Mouse (Mus musculus): ENCODE results near the gene Mrpl1.

The Mrpl1 gene

DNA sequence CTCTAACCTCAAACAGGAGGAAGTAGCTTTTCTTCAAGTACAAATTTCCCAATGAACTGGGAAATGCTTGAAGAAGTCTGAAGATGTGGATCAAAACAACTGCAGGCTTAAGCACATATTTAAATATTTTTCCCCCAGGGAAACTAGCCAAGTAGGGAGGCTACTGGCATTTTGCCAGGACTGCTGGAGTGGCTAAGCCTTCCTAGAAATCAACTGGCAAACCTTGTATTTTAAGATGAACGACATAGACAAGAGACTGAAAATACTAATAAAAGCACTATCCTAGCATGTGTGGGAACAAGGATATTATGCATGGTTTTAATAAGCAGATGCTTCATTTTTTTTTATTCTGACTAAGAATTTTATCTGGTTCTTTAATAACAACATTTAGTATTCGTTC lies 2.4 kb upstream of the Mrpl1 start:
- peak in 1 of 2 experiments; percentile 18 for DNase-seq (ENCODE audit: low spot score in 2 of 2)

DNA sequence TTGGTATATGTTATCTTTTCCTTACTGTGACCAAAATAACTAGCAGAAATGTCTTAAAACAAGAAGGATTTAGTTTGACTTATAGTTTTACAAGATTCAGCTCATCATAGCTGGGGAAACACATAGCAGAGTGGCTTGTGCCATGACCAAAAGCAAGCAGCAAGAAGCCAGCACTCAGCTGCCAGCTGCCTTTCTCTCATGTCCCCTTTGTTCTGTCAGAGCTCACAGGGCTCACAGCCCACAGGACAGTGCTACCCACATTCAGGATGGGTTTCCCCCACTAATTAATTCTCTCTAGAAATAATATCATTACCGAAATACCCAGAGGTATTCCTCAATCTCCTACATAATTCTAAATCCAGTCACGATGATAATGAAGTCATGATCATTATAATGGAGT lies 1.8 kb upstream of the Mrpl1 start:
- no peak for DNase-seq (ENCODE audit: low spot score in 2 of 2)

GRCm38 (mm10) chr5:96208543-96208942 lies 750 bp upstream of the Mrpl1 start:
- no peak for DNase-seq (ENCODE audit: low spot score in 2 of 2)

DNA sequence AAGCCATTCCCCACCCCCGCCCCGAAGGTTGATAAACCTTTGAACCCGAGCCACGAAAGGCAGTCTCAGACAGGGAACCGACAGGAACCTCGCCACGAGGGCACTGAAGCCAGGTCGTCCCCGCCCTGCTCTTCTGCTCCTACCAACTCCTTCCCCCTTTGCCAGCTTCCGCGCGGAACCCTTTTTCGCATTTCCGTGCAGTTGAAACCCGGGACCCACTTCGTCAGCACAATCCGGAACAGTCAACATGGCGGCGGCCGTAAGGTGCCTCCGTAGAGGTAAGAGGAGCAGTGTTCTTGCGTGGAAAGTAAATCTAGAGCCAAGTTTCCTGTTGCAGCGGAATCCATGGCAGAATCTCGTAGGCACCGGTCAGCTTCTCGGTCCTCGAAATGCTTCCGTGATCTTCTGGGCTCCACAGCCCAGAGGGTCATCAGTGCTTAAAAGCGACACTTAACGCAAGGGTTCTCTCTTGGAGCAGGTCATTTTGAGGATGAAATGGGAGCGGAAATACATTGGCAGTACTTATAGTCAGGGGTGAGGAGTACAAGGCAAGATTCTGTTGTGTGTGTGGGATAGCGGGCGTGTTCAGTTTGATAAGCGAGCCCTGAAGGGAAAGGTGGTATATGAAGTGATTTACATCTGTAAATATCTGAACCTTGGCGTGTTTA lies 757 bp downstream of the Mrpl1 start:
- DNase-seq (ENCODE audit: low spot score in 2 of 2), result peak; percentile 89 to 92

GRCm38 (mm10) chr5:96218648-96219047 lies 9.4 kb downstream of the Mrpl1 start:
- no peak for DNase-seq (ENCODE audit: low spot score in 2 of 2)

- no peak for DNase-seq (ENCODE audit: low spot score in 2 of 2)
Measured at GRCm38 (mm10) chr5:96219512-96219911, 10.2 kb downstream of the Mrpl1 start.

- no peak for DNase-seq (ENCODE audit: low spot score in 2 of 2)
Measured at GRCm38 (mm10) chr5:96221298-96221697, 12.0 kb downstream of the Mrpl1 start.

DNA sequence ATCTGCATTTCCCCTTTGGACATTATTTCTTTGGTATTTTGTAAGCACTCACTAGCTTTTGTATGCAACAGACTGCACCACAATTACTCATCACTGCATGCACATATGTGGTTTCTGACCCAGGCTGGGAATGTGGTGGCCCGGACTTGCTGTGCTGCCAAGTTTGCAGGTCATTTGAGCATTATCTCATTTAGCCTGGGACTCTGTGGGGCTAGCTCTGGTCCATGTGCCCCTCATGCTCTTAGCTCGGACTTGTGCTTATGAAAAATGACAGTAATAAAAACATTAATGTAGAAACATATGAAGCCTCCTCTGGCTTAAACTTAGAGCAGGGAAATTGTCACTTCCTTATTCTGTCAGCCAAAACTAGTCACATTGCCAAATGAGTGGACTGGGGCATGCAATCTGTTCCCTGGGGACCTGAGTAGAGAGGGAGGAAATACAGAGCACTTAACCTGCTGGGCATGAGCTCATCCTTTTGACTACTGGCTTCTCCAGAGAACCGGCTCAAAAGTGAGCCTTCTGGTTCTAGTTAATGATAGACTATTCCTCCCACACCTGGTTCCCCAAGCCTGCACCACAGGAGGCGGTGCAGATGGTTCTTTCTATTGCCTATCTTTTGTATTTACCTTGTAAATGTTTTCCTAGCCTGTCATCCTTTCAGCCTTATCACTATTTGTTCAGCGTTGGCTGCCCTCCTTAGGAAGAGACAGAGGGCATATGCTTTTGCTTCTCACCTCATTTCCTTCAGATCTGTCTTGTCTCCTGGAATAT lies 12.7 kb downstream of the Mrpl1 start:
- peak in 1 of 2 experiments; percentile 29 for DNase-seq (ENCODE audit: low spot score in 2 of 2)

DNA sequence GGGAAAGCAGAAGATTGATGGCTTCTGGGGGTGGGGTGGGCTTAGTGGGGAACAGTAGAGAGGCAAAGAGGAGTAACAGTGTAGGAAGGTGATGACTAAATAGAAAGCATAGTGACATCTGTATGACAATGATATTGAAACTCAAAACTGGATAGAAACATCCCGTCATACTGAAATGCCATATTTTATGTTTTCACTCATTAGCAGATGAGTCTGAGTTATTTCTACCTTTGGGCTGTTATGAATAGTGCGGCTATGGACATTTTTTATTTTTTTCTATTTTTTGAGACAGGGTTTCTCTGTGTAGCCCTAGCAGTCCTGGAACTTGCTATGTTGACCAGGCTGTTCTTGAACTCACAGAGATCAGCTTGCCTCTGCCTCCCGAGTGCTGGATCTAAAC lies 13.7 kb downstream of the Mrpl1 start:
- no peak for DNase-seq (ENCODE audit: low spot score in 2 of 2)

- DNase-seq (ENCODE audit: low spot score in 2 of 2), result no peak
Measured at GRCm38 (mm10) chr5:96226490-96226889, 17.2 kb downstream of the Mrpl1 start.

DNA sequence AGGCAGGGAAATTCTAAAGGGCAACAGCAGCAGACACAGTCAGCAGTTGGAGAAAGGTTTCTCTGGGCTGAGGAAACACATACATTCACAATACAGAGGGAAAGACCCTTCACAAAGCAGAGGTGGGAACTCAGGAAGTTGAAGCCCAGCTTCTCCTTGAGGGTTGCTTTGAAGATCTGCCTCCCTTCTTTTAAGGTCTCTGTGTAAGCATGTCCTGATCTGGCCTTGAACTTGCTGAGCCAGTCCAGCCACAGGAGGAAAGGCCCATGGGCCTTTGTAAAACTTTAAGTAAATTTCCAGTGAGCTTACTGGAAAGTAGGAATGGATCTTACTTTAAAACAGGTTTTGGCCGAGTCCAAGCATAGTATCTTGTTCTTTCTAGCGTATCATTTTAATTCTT lies 19.7 kb downstream of the Mrpl1 start:
- DNase-seq (ENCODE audit: low spot score in 2 of 2), result no peak

- no peak for DNase-seq (ENCODE audit: low spot score in 2 of 2)
Measured at GRCm38 (mm10) chr5:96238797-96239196, 29.5 kb downstream of the Mrpl1 start.

GRCm38 (mm10) chr5:96240856-96241255 lies 31.6 kb downstream of the Mrpl1 start:
- no peak for DNase-seq (ENCODE audit: low spot score in 2 of 2)

DNA sequence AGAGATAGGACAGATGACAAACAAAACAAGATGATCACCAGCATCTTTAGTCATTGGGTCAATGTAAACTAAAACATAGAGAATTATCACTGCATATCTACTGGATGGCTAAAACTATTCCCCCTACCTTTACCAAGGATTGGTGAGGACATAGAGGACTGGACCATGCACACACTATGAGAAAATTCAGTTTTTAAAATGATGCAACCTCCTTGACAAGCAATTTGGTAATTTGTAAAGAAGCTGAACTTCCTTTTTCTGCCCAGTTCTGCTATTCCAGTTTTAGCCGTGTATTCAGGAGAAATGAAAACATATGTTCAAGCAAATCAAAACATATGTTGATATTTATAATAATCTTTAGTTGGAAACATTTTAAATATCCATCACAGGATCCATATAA lies 35.2 kb downstream of the Mrpl1 start:
- DNase-seq (ENCODE audit: low spot score in 2 of 2), result no peak

DNA sequence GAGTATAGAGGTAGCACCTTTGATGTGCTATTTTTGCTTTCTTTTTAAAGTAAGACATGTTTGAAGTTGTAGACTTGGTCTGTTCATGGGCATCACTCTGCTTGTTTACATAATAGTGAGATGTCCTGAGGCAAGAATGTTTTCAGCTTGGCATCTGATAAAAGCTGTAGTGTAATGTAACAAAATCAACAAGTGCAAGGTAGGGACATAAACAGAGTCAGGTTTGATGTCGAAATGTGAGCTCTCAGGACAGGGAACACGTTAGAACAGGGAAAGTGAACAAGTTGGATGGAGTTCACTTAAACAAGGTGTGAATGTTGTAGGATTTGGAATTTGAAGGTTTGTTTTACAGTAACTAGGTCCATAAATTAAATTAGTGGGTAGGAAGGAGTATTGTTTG lies 44.7 kb downstream of the Mrpl1 start:
- DNase-seq (ENCODE audit: low spot score in 2 of 2), result no peak

- DNase-seq (ENCODE audit: low spot score in 2 of 2), result no peak
Measured at GRCm38 (mm10) chr5:96255166-96255565, 45.9 kb downstream of the Mrpl1 start.

DNA sequence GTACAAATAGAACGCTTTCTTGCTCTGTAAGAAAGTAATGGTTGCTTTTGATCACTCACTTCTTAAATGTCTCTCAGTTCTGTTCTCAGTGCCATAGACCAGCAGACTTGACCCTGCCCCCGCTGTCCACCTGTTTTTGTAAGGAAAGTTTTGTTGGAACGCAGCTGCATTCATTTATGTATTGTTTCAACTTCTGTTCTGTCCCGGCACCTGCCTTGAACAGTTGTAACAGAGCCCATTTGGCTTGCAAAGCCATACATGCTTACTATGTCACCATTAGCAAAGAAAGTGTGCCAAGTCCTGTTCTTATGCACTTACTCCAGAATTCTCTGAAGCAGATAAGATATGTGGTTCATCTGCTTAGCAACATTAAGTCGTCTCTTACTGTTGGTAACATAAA lies 48.9 kb downstream of the Mrpl1 start:
- no peak for DNase-seq (ENCODE audit: low spot score in 2 of 2)

DNA sequence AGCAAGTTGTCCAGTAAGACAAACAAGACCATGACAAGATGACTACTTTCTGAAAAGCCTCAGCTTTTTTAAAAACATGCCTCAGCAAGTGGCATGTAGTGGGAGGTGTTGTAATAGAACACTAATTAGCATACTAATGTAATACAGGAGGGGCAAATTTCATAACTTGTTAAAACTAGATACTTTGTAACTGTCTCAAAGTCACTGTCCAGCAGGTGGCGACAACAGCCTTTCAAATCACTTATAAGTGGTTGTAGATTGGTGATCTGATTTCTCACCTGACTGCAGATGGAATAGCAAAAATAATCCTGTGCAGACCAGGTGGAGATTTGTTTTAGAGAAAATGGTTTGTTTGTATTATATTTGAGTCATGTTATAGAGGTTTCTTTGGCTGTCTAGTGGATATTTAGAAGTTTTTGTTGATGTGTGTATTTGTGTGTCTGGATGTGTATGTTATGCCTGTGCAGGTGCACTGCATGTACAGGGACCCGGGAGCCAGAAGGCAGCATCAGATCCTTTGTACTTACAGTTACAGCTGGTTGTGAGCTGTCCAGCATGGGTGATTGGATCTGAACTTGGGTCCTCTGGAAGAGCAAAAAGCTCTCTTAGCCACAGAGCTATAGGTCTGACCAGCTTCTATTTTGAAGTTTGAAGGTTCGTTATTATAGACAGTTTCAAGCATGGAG lies 57.9 kb downstream of the Mrpl1 start:
- DNase-seq (ENCODE audit: low spot score in 2 of 2), result peak; percentile 29 to 58

DNA sequence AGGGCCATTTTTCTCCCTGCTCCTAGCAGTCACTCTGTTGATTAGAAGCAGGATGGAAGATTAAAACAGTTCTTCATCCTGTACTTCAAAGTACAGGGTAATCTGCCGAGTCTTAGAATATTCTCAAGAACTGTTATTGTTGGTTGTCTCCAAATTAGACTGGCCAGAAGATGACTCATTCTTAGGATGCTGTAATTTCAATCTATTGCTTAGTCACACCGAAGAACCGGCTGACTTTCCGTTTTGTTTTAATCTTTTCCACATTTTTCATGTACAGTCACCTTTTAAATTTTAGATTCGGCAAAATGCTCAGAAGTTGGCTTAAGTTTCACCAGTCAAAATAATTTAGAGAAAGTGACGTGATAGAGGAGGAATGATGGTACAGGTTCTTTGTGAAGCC lies 61.8 kb downstream of the Mrpl1 start:
- no peak for DNase-seq (ENCODE audit: low spot score in 2 of 2)

DNA sequence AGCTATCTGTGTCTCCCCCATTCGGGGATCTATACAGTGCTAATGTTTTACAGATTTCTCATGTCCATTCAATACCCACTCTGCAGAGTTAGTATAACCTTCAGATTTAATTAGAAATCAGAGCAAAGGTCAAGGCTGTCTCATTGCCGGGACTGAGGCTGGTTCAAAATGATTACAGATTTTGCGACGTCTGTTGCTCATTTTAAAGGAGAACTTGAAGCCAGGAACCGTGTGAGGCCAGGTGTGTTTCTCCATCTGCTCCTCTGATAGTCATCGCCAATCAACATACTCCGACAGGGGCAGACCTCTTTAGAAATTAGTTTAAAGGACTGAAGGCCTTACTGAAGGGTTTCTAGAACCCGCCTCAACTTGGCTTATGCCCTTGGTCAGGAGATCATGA lies 96.5 kb downstream of the Mrpl1 start:
- DNase-seq (ENCODE audit: low spot score in 2 of 2), result no peak

- DNase-seq (ENCODE audit: low spot score in 2 of 2), result no peak
Measured at GRCm38 (mm10) chr5:96306271-96306670, 97.0 kb downstream of the Mrpl1 start.

DNA sequence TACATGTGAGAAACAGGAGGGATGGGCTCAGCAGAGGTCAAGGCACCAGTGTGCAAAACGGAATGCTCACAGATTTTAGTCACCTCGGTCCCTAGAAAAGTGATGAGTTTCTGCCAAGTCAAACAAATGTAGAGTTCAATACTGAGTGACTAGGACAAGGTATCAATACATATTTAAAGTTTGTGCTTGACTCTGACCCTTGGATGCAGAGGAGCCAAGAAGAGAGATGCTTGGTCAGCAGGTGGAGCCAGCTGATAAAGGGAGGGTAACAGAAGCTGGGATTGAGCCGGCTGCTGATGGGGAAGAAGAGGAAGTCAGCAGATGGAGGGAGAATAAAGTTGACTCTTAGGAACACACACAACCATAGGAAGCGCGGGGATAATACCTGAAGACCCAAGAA lies 97.5 kb downstream of the Mrpl1 start:
- no peak for DNase-seq (ENCODE audit: low spot score in 2 of 2)

GRCm38 (mm10) chr5:96308086-96308485 lies 98.8 kb downstream of the Mrpl1 start:
- no peak for DNase-seq (ENCODE audit: low spot score in 2 of 2)

Measured in urinary bladder, adult 18-20 months (tissue).